Mouse (Mus musculus): ENCODE data around the gene F11. TPM values are rescaled to one million over a fixed set of nuclear protein-coding genes. Genes with fewer than 3 reads are reported as not detected.

F11 gene
- total RNA-seq, 2 experiments from 2014 or later, result not detected

- no peak for DNase-seq (ENCODE audit: low spot score in 2 of 2)
Measured at GRCm38 (mm10) chr8:45246307-45246706, 15.5 kb downstream of the F11 start.

DNA sequence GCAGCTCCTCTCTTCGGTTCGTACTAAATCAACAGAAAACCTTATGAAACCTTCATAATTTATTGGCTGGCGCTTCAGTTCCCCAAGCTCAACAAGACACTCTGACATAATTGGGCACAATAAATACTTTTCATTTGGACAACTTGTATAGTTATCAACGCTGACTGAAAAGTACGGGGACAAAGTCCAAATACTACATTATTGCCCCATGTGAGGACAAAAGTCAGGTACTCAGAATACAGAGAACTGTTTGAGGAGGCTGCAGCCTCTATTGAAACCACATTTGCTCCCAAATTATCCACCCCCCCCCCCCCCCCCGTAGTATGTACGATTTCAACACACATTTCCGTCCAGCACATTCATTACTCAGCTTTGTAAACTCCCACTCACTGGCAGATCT is 22.5 kb downstream of the F11 start:
- DNase-seq (ENCODE audit: low spot score in 2 of 2), result no peak

- peak; percentile 12 to 41 for DNase-seq (ENCODE audit: low spot score in 2 of 2)
Measured at GRCm38 (mm10) chr8:45238282-45238681, 23.5 kb downstream of the F11 start.

GRCm38 (mm10) chr8:45236164-45236912 is 25.5 kb downstream of the F11 start:
- peak; percentile 71 to 74 for DNase-seq (ENCODE audit: low spot score in 2 of 2)

GRCm38 (mm10) chr8:45235228-45235627 is 26.6 kb downstream of the F11 start:
- DNase-seq (ENCODE audit: low spot score in 2 of 2), result no peak

DNA sequence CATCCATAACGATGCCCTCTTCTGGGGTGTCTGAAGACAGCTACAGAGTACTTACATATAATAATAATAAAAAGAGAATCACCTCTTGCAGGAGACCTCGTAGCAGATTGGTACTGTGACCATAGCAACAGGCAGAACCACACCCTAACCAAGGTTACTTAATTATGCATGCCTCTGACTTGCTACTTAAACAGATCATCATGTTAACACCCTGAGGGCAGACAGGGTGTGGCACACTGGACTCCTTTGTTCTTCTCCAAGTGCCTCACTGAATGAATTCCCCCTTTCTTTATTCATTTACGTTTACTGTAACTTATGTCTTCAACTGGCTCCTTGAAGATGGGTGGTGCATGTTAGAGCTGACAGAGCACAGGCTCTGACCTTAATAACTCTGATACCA is 28.6 kb downstream of the F11 start:
- no peak for DNase-seq (ENCODE audit: low spot score in 2 of 2)

DNA sequence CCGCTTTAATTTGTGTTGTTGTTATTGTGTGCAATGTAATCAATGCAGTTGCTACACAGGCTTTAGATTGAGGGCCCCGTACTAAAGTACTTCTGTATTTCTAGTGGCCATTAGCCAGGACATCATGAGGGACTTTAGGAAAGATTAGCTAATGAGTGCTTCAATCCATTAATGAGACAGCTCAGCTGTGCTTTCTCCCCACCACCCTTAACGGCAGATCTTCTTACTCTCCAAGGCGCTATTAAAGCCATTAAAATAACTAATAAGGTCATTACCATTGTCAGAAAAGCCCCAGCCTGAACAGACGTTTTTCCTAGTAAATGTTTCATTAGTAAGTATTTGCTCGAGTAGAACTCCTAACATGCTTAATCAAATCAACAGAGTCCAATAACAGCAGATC is 59.4 kb downstream of the F11 start:
- DNase-seq (ENCODE audit: low spot score in 2 of 2), result no peak

- DNase-seq (ENCODE audit: low spot score in 2 of 2), result peak; percentile 37 to 60
Measured at GRCm38 (mm10) chr8:45201605-45202004, 60.2 kb downstream of the F11 start.

DNA sequence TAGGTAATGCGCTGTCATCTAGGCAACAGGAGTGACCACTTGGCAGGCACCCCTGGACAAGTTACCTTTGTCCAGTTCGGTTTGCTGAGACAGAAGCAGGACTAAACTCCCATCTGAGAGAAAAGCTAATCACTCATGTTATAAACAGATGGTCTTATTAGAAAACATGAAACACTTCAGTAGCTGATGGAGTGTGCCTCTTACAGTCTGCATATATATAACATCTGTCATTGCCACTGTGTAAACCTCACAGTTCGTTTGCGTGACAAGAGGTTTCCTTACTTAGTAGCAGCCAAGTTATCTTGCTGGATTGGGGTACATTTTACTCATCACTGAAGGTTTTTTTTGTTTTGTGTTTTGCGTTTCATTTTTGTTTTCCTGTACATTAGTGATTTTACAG is 64.5 kb downstream of the F11 start:
- no peak for DNase-seq (ENCODE audit: low spot score in 2 of 2)

DNA sequence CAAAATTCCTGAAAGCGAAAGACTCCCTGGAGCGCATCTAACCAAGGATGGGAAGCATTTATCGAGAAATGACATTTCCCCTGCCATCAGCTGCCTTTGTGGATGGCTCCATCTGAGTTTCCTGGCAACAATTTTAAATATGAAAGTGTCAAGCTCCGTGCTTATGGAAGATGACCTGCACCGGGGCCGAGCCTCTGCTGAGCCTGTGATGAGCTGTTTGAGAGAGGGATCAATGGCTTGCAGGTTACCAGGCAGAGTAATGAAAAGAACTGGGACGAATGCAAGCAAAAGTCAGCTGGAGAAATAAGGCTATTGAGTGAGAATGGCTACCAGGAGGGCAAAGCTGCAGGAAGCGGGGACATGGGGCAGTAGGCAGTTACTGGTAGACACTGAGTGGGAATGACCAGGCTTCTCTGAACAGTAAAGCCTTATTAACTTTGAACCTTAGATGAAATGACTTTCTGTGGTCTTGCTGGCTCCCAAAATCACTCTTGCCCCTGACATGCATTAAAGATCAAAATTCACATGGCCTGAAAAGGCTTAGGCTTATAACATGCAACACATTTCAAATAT is 65.8 kb downstream of the F11 start:
- DNase-seq (ENCODE audit: low spot score in 2 of 2), result no peak

Other genes with a start within 250 kb of the F11 start
- gene Mtnr1a, start 192.9 kb downstream of the F11 start, total RNA-seq (2021), result not detected
- under 1 TPM in 1 of 2 experiments, not detected in 1; 0.07 TPM for gene Klkb1, start 32.8 kb upstream of the F11 start, total RNA-seq (2021)
- not detected for gene Gm45753, start 46.4 kb upstream of the F11 start, total RNA-seq (2021)
- gene Cyp4v3, start 71.2 kb upstream of the F11 start, total RNA-seq (2021), result 1 to 10 TPM; 4.9 to 5.4 TPM
- gene Fam149a, start 120.3 kb upstream of the F11 start, total RNA-seq (2021), result 10 to 100 TPM; 21.8 to 22.8 TPM
- 1 to 10 TPM; 6.1 to 6.2 TPM for gene Tlr3, start 149.0 kb upstream of the F11 start, total RNA-seq (2021)
- 100 to 1,000 TPM; 132 to 149 TPM for gene Sorbs2, start 245.8 kb upstream of the F11 start, total RNA-seq (2021)

Data from layer of hippocampus, postnatal 10 days (tissue).